Mouse (Mus musculus) thymus, adult 2 months (tissue): ENCODE results near the gene Unc5c.

Experiments used
- CTCF ChIP-seq: fragments of 200-500 bp; IDR thresholded peaks from 2 replicates; pipeline ENCODE4 v1.5.1; 2012; ENCODE audit warnings: mild to moderate bottlenecking, control low read depth, low read length, moderate library complexity, borderline replicate concordance; ENCODE audit not compliant: control insufficient read depth, poor library complexity, insufficient read depth; ENCODE audit errors: extremely low read depth
- POLR2A ChIP-seq: fragments of 200-500 bp; IDR thresholded peaks from 2 replicates; pipeline ENCODE4 v1.6.1; 2012; ENCODE audit warnings: mild to moderate bottlenecking, low read length, control low read depth, moderate library complexity; ENCODE audit not compliant: control insufficient read depth, poor library complexity, insufficient read depth; ENCODE audit errors: extremely low read depth

GRCm38 (mm10) chr3:141797789-141798188, 332.8 kb downstream of the Unc5c start:
- TF ChIP-seq CTCF, result no peak
- no peak for TF ChIP-seq POLR2A
